Mouse (Mus musculus): ENCODE data around the gene Slc35f1. TPM values are rescaled to one million over a fixed set of nuclear protein-coding genes. Genes with fewer than 3 reads are reported as not detected.
"Not testable (repeated sequence)": the region's sequence is repeated elsewhere in the genome, so short reads cannot be mapped to it uniquely, and the experiment has no call there.

Slc35f1 gene
- total RNA-seq, 2 experiments from 2014 or later = 0.38 to 0.46 TPM

DNA sequence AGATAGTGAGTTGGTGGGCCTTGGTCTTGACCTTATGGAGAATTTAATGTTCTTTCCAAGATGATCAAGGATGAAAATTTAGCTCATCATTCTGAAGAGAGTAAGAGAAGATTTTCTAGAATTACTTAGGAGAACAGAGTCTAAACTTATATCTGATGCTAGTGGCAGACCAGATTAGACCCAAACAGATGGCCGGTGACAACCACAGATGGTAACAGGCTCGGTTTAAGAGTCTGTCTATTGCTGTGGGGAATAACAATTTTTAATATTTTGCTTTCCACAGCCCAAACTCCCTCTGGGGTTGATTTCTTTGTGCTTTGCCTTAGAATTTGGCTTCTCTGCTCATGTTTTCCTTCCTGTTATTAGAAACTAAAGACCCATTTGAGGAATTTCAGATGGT is 96.7 kb downstream of the Slc35f1 start:
- DNase-seq = no peak

DNA sequence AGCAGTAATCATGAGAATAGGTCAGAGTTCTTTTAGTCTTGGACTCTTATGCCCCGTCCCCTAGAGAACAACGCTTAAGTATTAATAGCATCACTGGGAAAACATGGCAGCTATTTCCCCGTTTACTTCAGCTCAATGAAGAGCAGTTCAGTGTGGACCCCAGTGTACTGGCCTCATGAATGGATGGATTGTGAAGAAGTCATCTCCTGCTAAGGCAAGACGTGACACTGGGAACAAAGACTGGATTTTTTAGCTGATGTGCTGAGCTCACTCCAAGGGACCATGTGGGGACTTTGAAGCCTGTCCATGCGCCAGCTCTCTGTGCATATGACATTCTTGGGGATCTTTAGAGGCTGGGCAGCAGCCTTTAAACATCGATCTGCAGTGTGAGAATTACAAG is 101.2 kb downstream of the Slc35f1 start:
- no peak for DNase-seq

DNA sequence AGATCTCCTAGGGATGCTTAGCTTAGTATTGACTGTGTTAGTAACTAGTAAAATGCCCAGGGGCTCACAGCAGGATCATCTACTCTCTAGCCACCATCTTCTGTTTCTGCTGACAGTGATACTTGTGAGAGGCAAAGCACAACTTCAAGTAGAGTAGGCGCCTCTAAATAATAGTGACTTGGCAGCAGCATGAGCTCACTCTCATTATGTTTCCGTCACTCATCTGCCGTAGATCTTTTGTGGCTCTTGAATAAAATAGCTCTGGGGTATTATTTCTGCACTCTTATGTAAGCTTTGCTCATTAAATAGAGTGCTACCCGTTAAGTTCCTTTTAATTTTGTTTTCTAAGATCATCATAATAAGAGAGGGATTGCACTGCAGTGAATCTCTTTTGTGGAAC is 107.1 kb downstream of the Slc35f1 start:
- no peak for DNase-seq

DNA sequence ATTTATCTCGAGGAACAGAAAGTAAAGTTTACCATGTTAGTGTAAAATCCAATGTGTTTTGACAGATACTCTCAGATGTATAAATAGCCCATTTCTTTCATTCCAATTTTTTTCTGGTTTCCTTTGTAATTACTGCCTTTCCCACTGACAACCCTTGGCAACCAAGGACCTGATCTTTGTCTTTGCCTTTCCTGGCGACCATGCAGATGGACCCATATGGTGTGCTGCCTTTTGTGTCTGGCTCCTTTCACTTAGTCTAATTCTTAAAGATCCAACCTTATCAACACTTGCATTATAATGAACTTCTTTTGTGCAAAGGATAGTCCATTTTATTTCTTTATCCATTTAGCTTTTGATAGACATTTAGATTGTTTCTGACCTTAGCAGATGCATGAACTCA is 117.5 kb downstream of the Slc35f1 start:
- DNase-seq = no peak

DNA sequence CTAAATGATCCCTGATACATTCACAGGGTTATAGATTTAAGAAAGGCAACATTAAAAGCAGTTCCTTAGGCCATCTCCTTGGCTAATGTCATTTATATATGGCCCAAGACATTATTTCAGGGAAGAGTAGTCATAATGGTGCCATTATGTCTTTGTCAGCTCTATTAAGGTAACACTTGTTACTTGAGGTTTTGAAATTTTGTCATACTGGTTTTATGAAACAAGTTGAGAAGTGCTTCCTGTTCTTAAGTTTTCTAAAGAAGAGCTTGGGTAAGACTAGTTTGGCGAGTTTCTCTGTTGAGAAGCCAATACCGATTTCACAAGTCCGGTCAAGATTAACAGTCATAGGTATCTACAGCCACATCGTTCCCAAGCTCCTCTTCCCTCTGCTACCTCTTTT is 122.5 kb downstream of the Slc35f1 start:
- DNase-seq = no peak

DNA sequence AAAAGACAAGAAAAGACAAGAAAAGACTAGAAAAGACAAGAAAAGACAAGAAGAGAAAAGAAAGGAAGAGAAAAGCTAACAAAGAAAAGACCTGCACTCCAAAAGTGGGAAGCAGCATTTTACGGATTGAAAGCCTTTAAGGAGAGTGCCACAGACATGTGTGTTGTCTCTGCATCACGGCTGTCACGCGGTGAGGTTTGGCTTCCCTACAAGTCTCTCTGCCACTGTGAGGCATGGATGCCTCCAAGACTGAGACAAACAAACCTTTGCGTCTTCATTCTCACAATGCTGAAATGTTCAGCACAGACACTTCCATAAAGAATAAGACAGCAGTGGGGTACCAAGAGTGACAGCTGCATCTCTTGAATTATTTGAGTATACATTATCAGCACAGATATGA is 124.0 kb downstream of the Slc35f1 start:
- no peak for DNase-seq

DNA sequence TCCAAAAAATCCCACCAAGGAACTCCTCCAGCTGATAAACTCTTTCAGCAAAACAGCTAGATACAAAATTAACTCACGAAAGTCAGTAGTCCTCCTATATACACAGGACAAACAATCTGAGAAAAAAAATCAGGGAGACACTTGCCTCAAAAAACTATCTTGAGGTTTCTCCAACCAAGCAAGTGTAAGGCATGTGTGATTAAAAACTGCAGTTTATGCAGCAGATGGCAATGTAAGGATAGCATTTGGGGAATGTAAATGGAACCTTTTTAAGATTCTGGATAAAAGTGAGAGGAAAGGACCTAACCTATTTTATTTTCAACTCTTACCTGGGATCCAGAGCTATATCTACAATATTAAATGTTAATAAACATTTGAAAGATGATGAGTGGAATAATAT is 129.3 kb downstream of the Slc35f1 start:
- no peak for DNase-seq

DNA sequence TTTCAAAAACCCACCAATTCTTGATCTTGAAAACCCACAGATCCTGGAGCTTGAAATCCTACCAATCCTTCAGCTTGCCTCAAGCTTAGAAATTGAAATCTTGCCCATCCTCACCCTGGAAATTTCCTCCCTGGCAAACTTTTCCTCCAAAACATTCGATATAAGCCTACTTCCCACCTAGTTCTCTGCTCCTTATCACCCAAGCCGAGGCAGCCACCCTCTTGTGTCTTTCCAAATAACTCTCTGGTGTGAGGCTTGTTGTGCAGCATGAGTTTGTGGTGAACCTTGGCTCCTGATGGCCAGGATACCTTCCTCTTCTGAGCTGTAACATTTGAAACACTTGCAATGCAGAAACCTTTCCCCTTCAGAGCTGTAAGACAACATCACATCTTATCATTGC is 132.6 kb downstream of the Slc35f1 start:
- no peak for DNase-seq

DNA sequence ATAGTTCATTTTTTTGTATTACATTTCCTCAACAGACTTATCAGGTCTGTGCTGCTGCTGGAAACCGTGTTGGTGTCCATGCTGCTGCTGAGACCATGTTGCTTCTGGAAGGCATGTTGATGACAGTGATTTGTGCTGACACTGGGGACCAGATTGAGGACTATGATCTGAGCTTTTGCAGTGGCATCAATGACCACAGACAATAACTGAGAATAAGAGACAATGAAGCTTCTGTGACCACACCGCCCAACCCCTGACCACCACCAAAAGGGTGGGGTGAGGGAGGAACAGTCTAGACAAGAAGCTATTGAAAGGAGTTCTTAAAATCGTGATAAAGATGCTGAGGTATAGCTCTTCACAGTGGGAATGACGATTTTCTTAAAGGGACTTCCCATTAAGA is 135.4 kb downstream of the Slc35f1 start:
- no peak for DNase-seq

DNA sequence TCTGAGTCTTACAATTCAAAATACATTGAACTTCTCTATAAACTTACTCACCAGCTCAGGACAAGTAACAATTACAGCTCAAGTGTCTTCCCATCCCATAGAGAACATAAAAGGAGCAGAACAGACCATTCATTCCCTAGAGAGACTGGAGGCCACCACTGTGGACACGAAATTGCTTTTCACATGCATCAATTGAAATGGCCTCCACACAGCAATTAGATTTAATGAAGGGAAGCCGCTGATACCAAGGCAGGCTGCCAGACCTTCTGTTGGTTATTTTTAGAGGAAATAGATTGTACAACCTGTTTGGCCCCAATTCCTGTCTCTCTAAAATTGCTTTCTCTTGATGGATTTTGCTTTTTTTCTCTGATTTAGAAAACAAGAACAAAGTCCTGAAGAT is 150.5 kb downstream of the Slc35f1 start:
- DNase-seq = no peak

DNA sequence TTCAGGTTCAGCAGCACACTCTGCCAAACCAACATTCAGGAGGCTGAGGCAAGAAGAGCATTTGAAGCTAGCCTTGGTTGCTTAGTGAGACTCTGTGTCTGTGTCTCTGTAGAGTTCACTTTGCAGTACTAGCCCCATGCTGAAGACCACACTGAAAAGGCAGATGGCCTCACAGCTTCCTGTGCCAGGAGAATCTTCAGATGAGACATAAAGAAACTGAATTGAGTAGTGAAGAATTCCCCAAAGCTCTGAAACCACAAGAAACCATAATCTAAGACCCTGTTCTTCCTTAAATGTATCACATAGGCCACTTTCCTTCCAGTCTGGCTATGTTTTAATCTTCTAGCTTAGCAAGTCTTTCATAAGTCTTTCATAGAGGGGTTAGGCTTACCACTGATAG is 161.7 kb downstream of the Slc35f1 start:
- no peak for DNase-seq

DNA sequence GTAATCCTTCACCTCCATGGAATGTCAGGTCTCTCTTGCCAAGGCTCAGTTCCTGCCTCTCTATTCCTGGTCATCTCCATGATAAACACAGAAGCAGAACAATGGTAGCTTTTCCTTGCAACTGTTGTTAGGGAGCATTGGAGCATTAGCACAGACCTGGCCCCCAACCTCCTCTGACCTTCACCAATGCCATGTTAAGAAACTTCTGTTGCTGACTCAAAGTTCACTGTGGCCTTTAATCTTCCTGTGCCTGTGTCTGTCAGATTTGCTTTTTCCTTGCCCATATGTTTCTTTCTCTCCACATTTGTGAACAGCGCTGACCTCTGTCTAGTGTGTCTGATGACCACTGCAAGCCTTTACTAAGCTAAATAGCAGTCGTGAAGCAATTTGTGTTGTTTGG is 170.5 kb downstream of the Slc35f1 start:
- DNase-seq = no peak

DNA sequence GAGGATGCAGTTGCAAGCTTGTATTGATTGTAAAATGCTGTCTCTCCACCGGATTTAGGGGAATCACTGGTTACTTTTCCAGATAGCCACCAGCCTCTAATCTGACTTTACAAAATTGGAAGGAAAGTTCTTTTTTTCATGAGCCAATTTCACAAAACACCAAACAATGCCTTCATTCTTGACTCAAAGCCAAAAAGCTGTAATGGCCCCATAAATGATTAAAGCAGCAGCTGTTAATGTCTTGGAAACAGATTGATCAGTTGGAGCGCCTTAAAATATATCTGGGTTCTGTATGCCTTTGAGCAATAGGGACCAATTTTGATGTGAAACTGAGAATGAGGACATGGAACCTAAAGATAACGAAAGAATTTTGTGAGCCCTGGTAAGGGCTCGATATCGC is 174.6 kb downstream of the Slc35f1 start:
- no peak for DNase-seq

DNA sequence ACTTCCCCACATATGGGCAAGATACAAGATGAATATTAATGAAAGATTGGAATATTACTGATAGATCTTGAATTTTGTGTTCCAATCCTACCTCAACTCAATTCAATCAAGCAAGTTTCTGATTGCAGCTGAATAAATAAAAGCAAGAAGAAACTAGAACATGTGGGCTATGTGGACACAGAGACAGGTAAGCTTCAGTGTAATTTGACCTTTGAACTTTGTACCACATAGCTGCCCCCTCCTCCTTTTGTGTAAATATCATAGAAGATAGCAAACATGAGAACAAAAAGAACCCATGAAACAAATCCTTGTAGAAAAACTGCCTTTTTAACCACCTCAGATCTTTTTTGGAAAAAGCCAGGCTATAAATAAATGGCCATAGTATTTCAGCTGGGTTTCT is 180.8 kb downstream of the Slc35f1 start:
- no peak for DNase-seq

DNA sequence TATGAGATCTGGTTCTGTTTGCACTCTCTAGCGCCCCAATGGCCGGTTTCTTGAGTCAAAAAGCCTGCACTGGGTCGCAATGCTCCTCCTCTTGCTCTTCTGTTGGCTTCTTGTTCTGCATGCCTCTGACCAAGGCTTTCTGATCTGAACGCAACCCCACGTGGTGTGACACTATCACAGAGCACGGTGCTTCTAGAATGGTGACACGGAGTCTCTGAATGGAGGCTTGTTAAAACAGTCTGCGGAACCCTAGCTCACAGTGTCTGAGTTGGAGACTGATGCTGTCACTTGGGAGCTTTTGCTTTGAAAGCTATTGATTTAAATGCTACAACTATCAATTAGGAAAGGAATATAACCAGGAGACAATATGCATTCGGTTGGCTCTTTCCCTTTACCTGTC is 183.8 kb downstream of the Slc35f1 start:
- no peak for DNase-seq

DNA sequence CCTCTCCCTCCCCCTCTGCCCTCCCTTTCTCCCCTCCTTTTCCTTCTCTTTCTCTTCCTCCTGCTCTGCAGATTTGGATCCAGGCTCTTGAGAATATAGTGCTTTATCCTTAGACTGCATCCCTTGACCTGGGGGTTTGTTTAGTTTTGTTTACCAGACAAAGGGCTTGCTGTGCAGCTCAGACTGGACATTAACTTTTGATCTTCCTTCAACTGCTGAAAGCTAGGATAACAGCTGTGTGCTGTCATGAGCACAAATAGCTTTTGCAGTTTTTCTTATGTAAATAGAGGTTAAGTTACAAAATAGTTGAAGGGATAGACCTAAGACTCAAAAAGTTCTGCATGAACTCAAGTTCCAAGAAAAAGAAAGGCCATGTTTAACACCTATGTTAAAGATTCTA is 184.4 kb downstream of the Slc35f1 start:
- no peak for DNase-seq

DNA sequence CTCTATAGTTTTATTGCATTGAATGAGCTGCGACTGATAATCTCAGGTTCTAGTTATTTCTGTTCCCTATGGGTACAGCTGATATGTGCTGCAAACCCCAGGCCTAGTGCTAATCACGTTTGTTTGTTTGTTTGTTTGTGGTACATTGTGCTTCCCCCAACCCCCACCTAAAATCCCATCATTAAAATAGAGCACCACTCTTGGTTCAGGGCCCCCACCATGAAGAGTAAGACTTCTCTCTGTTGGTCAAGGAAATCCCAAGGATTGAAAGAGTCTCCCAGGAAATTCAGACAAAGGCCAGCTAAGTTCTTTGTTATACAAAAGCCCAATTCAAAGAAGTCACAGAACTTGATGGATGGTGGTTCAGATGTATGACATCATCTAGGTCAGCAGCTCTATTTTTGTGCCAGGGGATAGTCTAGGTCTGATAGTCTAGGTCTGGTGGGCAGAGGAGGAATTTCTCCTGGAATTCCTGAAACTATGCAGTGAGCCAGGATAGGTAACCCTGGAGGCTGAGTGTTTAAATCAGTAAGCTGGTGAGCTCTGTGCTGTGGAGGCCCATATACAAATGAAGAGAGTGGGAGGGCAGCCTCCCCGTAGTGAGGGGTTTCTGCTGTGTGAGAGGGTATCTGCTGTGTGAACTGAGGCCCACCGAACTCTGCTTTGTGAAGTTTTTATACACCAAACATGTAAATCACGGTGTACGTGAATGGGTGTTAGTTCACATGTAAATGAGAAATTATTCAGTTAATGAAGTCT is 187.1 kb downstream of the Slc35f1 start:
- DNase-seq = no peak

DNA sequence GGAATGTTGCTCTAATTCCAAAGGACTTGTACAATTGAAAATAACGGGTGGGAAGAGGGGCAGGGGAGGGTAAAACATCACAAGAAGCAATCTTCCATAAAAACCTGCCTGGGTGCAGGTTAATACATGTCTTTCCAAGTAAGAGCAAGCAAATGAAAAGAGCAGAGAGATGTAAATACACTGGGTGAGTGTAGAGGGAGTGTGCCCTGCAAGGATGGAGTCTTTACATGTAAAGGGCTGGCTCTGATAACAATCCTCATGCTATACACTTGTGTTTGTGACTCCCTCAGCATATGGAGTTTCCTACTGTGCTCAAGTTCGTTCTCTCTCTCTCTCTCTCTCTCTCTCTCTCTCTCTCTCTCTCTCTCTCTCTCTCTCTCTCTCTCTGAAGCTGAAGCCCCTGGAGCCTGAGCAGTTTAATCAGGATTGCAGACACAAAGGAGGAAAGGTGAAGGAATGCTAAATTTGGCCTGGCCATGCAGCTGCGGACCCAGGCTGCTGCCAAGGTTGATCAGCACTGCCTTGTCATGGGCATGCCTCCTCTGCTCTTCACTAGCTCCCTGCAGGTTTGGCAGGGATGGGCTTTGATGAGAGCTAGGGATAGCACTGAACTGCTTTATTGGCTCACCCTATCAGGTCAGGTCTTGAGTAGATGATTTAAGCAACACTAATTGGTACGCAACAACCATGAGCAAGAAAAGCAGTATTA is 187.9 kb downstream of the Slc35f1 start:
- DNase-seq = no peak

DNA sequence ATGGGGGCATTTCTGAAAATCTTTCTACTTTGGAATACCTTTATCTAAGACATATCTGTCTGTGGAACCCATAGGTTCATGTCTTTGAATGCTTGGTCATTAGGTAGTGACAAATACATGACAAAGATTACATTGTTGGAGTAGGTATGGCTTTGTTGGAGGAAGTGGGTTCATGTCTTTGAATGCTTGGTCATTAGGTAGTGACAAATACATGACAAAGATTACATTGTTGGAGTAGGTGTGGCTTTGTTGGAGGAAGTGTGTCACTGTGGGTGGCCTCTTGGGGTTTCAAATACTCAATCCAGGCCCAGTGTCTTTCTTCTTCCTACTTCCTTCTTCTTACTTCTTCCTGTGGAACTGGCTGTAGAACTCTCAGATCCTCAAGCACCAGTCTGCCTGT is 206.4 kb downstream of the Slc35f1 start:
- not testable (repeated sequence) for DNase-seq

DNA sequence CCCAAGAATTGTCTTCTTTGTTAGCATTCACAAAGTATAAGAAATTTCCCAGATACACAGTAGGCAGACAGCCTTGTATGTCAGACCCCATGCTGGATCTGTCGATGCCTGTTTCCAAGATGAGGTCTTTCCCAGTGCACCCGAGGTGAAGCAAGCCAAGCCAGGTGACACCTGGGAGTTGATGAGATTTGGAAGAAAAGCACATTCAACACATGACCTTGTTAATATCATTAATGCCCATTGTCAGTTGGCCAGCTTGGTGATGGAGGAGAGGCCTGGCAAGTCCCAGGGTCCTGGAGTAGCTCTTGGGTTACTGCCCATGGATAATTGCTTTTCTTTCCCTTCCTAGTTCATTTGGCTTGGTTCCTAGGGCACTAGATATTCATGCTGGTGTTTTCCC is 214.6 kb downstream of the Slc35f1 start:
- no peak for DNase-seq

DNA sequence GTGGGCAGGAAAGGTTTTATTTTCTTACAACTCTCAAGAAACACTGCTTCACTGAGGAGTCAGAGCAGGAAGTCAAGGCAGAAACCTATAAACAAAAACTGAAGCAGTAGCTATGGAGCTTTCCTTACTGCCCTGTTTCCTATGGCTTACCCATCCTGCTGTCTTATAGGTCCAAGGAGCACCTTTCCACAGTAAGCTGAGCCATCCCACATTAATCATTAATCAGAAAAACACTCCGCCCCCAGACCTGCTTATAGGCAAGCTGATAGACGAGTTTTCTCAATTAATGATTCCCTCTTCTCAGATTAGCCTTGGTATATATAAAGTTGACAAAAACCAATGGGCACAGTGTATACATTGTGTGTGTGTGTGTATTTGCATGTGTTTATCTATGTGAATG is 221.4 kb downstream of the Slc35f1 start:
- no peak for DNase-seq

DNA sequence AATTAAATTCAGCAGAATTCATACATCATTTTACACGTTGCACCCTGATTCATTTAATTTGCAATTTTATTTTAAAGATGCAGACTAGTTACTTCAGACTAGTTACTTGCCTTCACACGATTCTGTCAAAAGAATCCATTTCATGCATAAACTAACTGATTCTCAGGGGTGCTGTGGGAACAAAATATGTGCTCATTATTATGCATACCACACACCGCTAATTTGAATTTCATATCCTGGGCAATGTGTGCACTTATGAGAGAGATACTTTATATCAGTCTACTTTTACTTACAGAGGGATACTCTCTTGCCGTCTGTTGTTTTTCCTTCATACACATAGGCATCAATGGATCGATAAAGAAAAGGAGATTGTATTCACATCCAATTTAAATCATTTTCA is 228.4 kb downstream of the Slc35f1 start:
- DNase-seq = no peak

DNA sequence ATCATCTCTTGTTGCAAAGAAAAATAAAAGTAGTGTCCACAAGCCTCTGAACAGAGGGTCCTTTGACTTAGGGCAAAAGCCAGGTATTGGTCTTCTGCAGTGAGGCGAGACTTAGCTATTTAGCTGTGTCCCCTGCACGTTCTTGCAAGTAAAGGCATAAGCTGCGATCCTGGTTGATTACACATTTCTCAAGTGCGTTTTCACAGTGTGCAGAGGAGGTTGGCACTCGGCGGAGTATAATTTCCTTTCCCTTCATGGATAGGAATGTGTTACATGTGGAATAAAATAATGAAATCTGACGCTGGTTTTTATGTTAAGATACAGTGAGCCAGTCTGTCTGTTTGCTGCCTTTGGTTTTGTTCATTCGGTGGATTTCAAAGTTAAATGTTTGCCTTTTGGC is 232.8 kb downstream of the Slc35f1 start:
- no peak for DNase-seq

DNA sequence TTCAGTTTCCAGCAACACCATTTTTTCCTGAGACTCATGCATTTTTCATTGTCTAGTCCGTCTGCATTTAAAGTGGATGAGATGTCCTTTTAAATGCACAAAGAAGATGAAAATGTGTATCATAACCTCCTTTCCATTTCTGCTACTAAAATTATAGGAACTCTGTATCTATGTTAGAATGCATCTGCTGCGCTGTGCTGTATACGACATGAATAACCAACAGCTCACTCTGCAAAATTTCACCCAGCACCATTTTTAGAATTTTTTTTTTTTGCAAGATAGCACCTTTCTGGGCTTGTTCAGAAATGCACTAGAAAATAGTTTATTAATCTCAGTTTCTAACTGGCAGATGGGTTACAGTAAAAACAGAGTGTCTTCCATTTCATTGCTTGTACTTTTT is 236.0 kb downstream of the Slc35f1 start:
- no peak for DNase-seq

Measured in gastrocnemius, postnatal 25 days (tissue).